In genomic region chr11:99142493-99143095, GRCm38 (mm10) we compare ENCODE assay signal across 11 mouse cellular contexts. TPM values are rescaled to one million over a fixed set of nuclear protein-coding genes. Genes with fewer than 3 reads are reported as not detected.
A peak's percentile ranks its signal among the peaks of the same experiment; 100 is the strongest.
DNase-seq lines count a peak whose midpoint lies in the region; ATAC-seq lines count a peak whose summit lies in the region.
"Had no signal": no experiment of that assay in that cellular context is flagged by ENCODE, and none has a peak within 500 bp of the region (broad histone marks: within the 10 kb centered on the region; RNA-seq: fewer than 3 reads in every experiment).

No protein-coding gene starts in this region.

- peak overlapping the region; percentile 2; the same call in 1 of the 2 replicates for H3K27ac ChIP-seq in forebrain, embryonic 12.5 days
- H3K27ac ChIP-seq in forebrain, embryonic 15.5 days (replicated peaks): no peak overlapping the region
- no peak overlapping the region for H3K27ac ChIP-seq in midbrain, embryonic 11.5 days (ENCODE audit: low read depth, low read length)
- no peak overlapping the region for H3K27ac ChIP-seq in midbrain, embryonic 16.5 days (ENCODE audit: low read length)
- peak overlapping the region; percentile 1; the same call in 1 of the 2 replicates for H3K27ac ChIP-seq in limb, embryonic 15.5 days
- H3K27ac ChIP-seq: heart, embryonic 15.5 days; midbrain, embryonic 15.5 days had no signal

- peaks cover 8% of the 10 kb centered on the region for H3K4me1 ChIP-seq in forebrain, embryonic 12.5 days
- peaks cover 10% of the 10 kb centered on the region for H3K4me1 ChIP-seq in forebrain, embryonic 15.5 days
- peaks cover 4% of the 10 kb centered on the region for H3K4me1 ChIP-seq in midbrain, embryonic 11.5 days (ENCODE audit: control insufficient read depth, insufficient read depth, low read length)
- H3K4me1 ChIP-seq in midbrain, embryonic 16.5 days (ENCODE audit: control insufficient read depth, insufficient read depth, low read length): peaks cover 5% of the 10 kb centered on the region; the same call in 1 of the 2 replicates
- peaks cover 54% of the 10 kb centered on the region for H3K4me1 ChIP-seq in limb, embryonic 15.5 days

- intact Hi-C loops in left cerebral cortex, postnatal 25 days (cut with DNase I): no loop called here

- H3K4me3 ChIP-seq in forebrain, embryonic 12.5 days (replicated peaks): no peak overlapping the region
- no peak overlapping the region for H3K4me3 ChIP-seq in forebrain, embryonic 15.5 days
- no peak overlapping the region for H3K4me3 ChIP-seq in midbrain, embryonic 11.5 days (ENCODE audit: low read depth, low read length)
- no peak overlapping the region for H3K4me3 ChIP-seq in midbrain, embryonic 16.5 days (ENCODE audit: low read depth, low read length)
- H3K4me3 ChIP-seq in limb, embryonic 15.5 days: no peak overlapping the region
- H3K4me3 ChIP-seq: heart, embryonic 15.5 days; midbrain, embryonic 15.5 days had no signal

- H3K27me3 ChIP-seq in forebrain, embryonic 12.5 days: no peaks in the 10 kb centered on the region
- no peaks in the 10 kb centered on the region for H3K27me3 ChIP-seq in forebrain, embryonic 15.5 days
- no peaks in the 10 kb centered on the region for H3K27me3 ChIP-seq in midbrain, embryonic 11.5 days (ENCODE audit: control insufficient read depth, insufficient read depth, low read length)
- H3K27me3 ChIP-seq in midbrain, embryonic 16.5 days (ENCODE audit: control insufficient read depth, insufficient read depth, low read depth, low read length): no peaks in the 10 kb centered on the region
- H3K27me3 ChIP-seq in limb, embryonic 15.5 days: no peaks in the 10 kb centered on the region
- H3K27me3 ChIP-seq: heart, embryonic 15.5 days; midbrain, embryonic 15.5 days had no signal

- H3K36me3 ChIP-seq in forebrain, embryonic 12.5 days (replicated peaks): no peaks in the 10 kb centered on the region
- no peaks in the 10 kb centered on the region for H3K36me3 ChIP-seq in forebrain, embryonic 15.5 days
- no peaks in the 10 kb centered on the region for H3K36me3 ChIP-seq in midbrain, embryonic 11.5 days (ENCODE audit: control insufficient read depth, insufficient read depth, low read length)
- H3K36me3 ChIP-seq in midbrain, embryonic 16.5 days (ENCODE audit: control insufficient read depth, insufficient read depth, low read length): no peaks in the 10 kb centered on the region
- no peaks in the 10 kb centered on the region for H3K36me3 ChIP-seq in limb, embryonic 15.5 days
- H3K36me3 ChIP-seq: heart, embryonic 15.5 days; midbrain, embryonic 15.5 days had no signal

- peak; percentile 17 for DNase-seq in midbrain, embryonic 11.5 days (ENCODE audit: low spot score, missing footprints)
- DNase-seq in left cerebral cortex, postnatal 25 days (ENCODE audit: low spot score in 2 of 2): no peak
- no peak for DNase-seq in right cerebral cortex, adult 2 months (ENCODE audit: low spot score in 2 of 2)

- no peak overlapping the region for H3K9ac ChIP-seq in forebrain, embryonic 12.5 days
- no peak overlapping the region for H3K9ac ChIP-seq in forebrain, embryonic 15.5 days (replicated peaks)
- H3K9ac ChIP-seq in midbrain, embryonic 11.5 days (ENCODE audit: low read length): no peak overlapping the region
- H3K9ac ChIP-seq in midbrain, embryonic 16.5 days (ENCODE audit: low read depth, low read length): no peak overlapping the region
- H3K9ac ChIP-seq in limb, embryonic 15.5 days: no peak overlapping the region
- H3K9ac ChIP-seq: heart, embryonic 15.5 days; midbrain, embryonic 15.5 days had no signal

- H3K9me3 ChIP-seq in forebrain, embryonic 12.5 days: no peaks in the 10 kb centered on the region
- no peaks in the 10 kb centered on the region for H3K9me3 ChIP-seq in forebrain, embryonic 15.5 days
- no peaks in the 10 kb centered on the region for H3K9me3 ChIP-seq in midbrain, embryonic 11.5 days (ENCODE audit: control insufficient read depth, low read length)
- no peaks in the 10 kb centered on the region for H3K9me3 ChIP-seq in midbrain, embryonic 16.5 days (replicated peaks; ENCODE audit: control insufficient read depth, low read length, poor library complexity, severe bottlenecking)
- no peaks in the 10 kb centered on the region for H3K9me3 ChIP-seq in limb, embryonic 15.5 days
- H3K9me3 ChIP-seq: heart, embryonic 15.5 days; midbrain, embryonic 15.5 days had no signal

- H3K4me2 ChIP-seq in forebrain, embryonic 12.5 days: no peak overlapping the region
- H3K4me2 ChIP-seq in forebrain, embryonic 15.5 days (replicated peaks): no peak overlapping the region
- no peak overlapping the region for H3K4me2 ChIP-seq in midbrain, embryonic 11.5 days
- no peak overlapping the region for H3K4me2 ChIP-seq in midbrain, embryonic 16.5 days (ENCODE audit: low read length)
- H3K4me2 ChIP-seq in limb, embryonic 15.5 days: no peak overlapping the region
- H3K4me2 ChIP-seq: heart, embryonic 15.5 days; midbrain, embryonic 15.5 days had no signal

- 71% methylated on average over 18 of the region's 18 CpGs for WGBS in forebrain, embryonic 12.5 days
- WGBS in forebrain, embryonic 15.5 days: 67% methylated on average over 18 of the region's 18 CpGs
- 73% methylated on average over 18 of the region's 18 CpGs for WGBS in midbrain, embryonic 11.5 days
- WGBS in midbrain, embryonic 16.5 days: 50% methylated on average over 18 of the region's 18 CpGs
- WGBS in limb, embryonic 15.5 days: 62% methylated on average over 18 of the region's 18 CpGs

- ATAC-seq in forebrain, embryonic 12.5 days (ENCODE audit: low FRiP score): no peak
- no peak for ATAC-seq in forebrain, embryonic 15.5 days (replicated peaks)
- no peak for ATAC-seq in midbrain, embryonic 11.5 days (ENCODE audit: low FRiP score)
- ATAC-seq in midbrain, embryonic 16.5 days: no peak
- 0 out of 2 replicates have a peak, but pooled peaks have one; percentile 5 for ATAC-seq in common myeloid progenitor, adult 5-6 weeks (replicated peaks; ENCODE audit: low read depth, poor library complexity, severe bottlenecking)
- ATAC-seq in limb, embryonic 15.5 days (ENCODE audit: insufficient number of reproducible peaks, low FRiP score, low TSS enrichment, low read depth): no peak
- ATAC-seq: midbrain, embryonic 15.5 days had no signal

RNA-seq across cellular contexts. Expression of gene Ccr7, which starts 12.3 kb away (rescaled TPM):
- polyA plus RNA-seq in forebrain, embryonic 12.5 days (2016; fragmentation: Nextera tagmentation; extraction: Ambion mirVana): 0.19 TPM in 1 of 2 replicates, not detected in the other
- not detected in 2 replicates for polyA plus RNA-seq in forebrain, embryonic 15.5 days (2015; fragmentation: Nextera tagmentation; extraction: Ambion mirVana)
- 0.41 TPM in 1 of 2 replicates, not detected in the other for polyA plus RNA-seq in midbrain, embryonic 11.5 days (2014; fragmentation: Nextera tagmentation; extraction: Ambion mirVana)
- polyA plus RNA-seq in midbrain, embryonic 16.5 days (2015; fragmentation: Nextera tagmentation; extraction: Ambion mirVana): 0.15 TPM in 1 of 2 replicates, not detected in the other
- total RNA-seq in common myeloid progenitor, adult 5-6 weeks (2017): not detected in 2 replicates
- 0.38 and 0.48 TPM in 2 replicates for polyA plus RNA-seq in limb, embryonic 15.5 days (2015; fragmentation: Nextera tagmentation; extraction: Ambion mirVana)
- total RNA-seq in left cerebral cortex, postnatal 25 days (2021): under 1 TPM in 1 of 2 experiments, not detected in 1; 0.16 TPM
- polyA plus RNA-seq: kidney, embryonic 14.5 days; midbrain, embryonic 15.5 days had no signal

RNA-seq across cellular contexts. Expression of gene Tns4, which starts 53.5 kb away (rescaled TPM):
- polyA plus RNA-seq in forebrain, embryonic 12.5 days (2016; fragmentation: Nextera tagmentation; extraction: Ambion mirVana): 0.04 and 0.29 TPM in 2 replicates
- polyA plus RNA-seq in forebrain, embryonic 15.5 days (2015; fragmentation: Nextera tagmentation; extraction: Ambion mirVana): 0.09 TPM in 1 of 2 replicates, not detected in the other
- 0.23 and 0.67 TPM in 2 replicates for polyA plus RNA-seq in midbrain, embryonic 11.5 days (2014; fragmentation: Nextera tagmentation; extraction: Ambion mirVana)
- polyA plus RNA-seq in midbrain, embryonic 16.5 days (2015; fragmentation: Nextera tagmentation; extraction: Ambion mirVana): 0.04 and 0.09 TPM in 2 replicates
- total RNA-seq in common myeloid progenitor, adult 5-6 weeks (2017): 0.68 and 1.0 TPM in 2 replicates
- 1.9 and 2.1 TPM in 2 replicates for polyA plus RNA-seq in limb, embryonic 15.5 days (2015; fragmentation: Nextera tagmentation; extraction: Ambion mirVana)
- total RNA-seq in left cerebral cortex, postnatal 25 days (2021): under 1 TPM; 0.21 to 0.64 TPM

Comparison
In these comparisons a context has a peak if more than half of its experiments do, and no peak if none do; other contexts are left out.
1. H3K27ac ChIP-seq: peak in forebrain, embryonic 12.5 days (single experiment) and limb, embryonic 15.5 days (single experiment); none in forebrain, embryonic 15.5 days (single experiment), midbrain, embryonic 11.5 days (single experiment) and midbrain, embryonic 16.5 days (single experiment).